Mouse (Mus musculus) spleen, adult 2 months (tissue): ENCODE data around the gene Erc2. TPM values are rescaled to one million over a fixed set of nuclear protein-coding genes. Genes with fewer than 3 reads are reported as not detected.

Source experiments
- DNase-seq, 2 experiments: peaks; one replicate each; pipeline versions ENCODE4 v3.0.0 to v3.0.0-alpha.2; 2012 to 2021; ENCODE audit warnings: low spot score in 2 of 2, low read depth in 1 of 2
- H3K27ac ChIP-seq: fragments of 200-500 bp; 2 replicates; pipeline ENCODE4 v1.5.1; 2012; ENCODE audit warnings: low read length, inconsistent platforms; ENCODE audit not compliant: insufficient read depth
- H3K27me3 ChIP-seq: fragments of 200-500 bp; 2 replicates; pipeline ENCODE4 v1.6.1; 2012; ENCODE audit warnings: mild to moderate bottlenecking, moderate library complexity, low read length, inconsistent platforms; ENCODE audit not compliant: control insufficient read depth, insufficient read depth
- H3K36me3 ChIP-seq: fragments of 200-500 bp; 2 replicates; pipeline ENCODE4 v1.6.1; 2012; ENCODE audit warnings: mild to moderate bottlenecking, low read length, inconsistent platforms; ENCODE audit not compliant: control insufficient read depth, insufficient read depth
- H3K4me1 ChIP-seq: fragments of 200-500 bp; 2 replicates; pipeline ENCODE4 v1.6.1; 2011; ENCODE audit warnings: inconsistent platforms; ENCODE audit not compliant: control insufficient read depth, insufficient read depth, insufficient read length
- H3K4me3 ChIP-seq: fragments of 200-500 bp; 2 replicates; pipeline ENCODE4 v1.5.1; 2011; ENCODE audit warnings: mild to moderate bottlenecking, inconsistent platforms; ENCODE audit not compliant: insufficient read depth, insufficient read length; ENCODE audit errors: extremely low read depth
- CTCF ChIP-seq: fragments of 200-500 bp; IDR thresholded peaks from 2 replicates; pipeline ENCODE4 v1.5.1; 2011; ENCODE audit warnings: mild to moderate bottlenecking, inconsistent platforms; ENCODE audit not compliant: insufficient read depth, insufficient read length, insufficient replicate concordance; ENCODE audit errors: extremely low read depth
- POLR2A ChIP-seq: fragments of 200-500 bp; IDR thresholded peaks from 2 replicates; pipeline ENCODE4 v1.6.1; 2011; ENCODE audit warnings: low read depth, low read length, inconsistent platforms
- WGBS: fragments of 180-500 bp; shearing (Covaris S2); methylation state at CpG from one replicate; pipeline ENCODE4 v1.1.7; 2018; 5-methylcytosine and 5-hydroxymethylcytosine counted together
- polyA plus RNA-seq: library from polyadenylated mRNA; depleted of rRNA; stranded (reverse); fragments of >200 nt; gene quantifications from 2 replicates; pipeline ENCODE4 v1.2.3, GENCODE M21; 2012

The Erc2 gene
- polyA plus RNA-seq, 1 experiment, result 0.11 TPM

- WGBS, result 81% methylated on average over 2 of the region's 2 CpGs
- TF ChIP-seq POLR2A (no peak), CTCF (no peak)
- DNase-seq, result no peak
- H3K27ac ChIP-seq, result no peak overlapping the region
- no peaks in the 10 kb centered on the region for H3K36me3 ChIP-seq
- H3K27me3 ChIP-seq, result no peaks in the 10 kb centered on the region
- H3K4me1 ChIP-seq, result no peaks in the 10 kb centered on the region
- no peak overlapping the region for H3K4me3 ChIP-seq
Measured at GRCm38 (mm10) chr14:27937922-27938321, 315.7 kb downstream of the Erc2 start.

GRCm38 (mm10) chr14:27945276-27945675 lies 323.0 kb downstream of the Erc2 start:
- no peak for DNase-seq
- no peaks in the 10 kb centered on the region for H3K27me3 ChIP-seq
- no peaks in the 10 kb centered on the region for H3K4me1 ChIP-seq
- no peak overlapping the region for H3K27ac ChIP-seq
- TF ChIP-seq CTCF, result no peak
- TF ChIP-seq POLR2A, result no peak
- 53% methylated on average over 1 of the region's 1 CpGs for WGBS
- H3K4me3 ChIP-seq, result no peak overlapping the region
- no peaks in the 10 kb centered on the region for H3K36me3 ChIP-seq

DNA sequence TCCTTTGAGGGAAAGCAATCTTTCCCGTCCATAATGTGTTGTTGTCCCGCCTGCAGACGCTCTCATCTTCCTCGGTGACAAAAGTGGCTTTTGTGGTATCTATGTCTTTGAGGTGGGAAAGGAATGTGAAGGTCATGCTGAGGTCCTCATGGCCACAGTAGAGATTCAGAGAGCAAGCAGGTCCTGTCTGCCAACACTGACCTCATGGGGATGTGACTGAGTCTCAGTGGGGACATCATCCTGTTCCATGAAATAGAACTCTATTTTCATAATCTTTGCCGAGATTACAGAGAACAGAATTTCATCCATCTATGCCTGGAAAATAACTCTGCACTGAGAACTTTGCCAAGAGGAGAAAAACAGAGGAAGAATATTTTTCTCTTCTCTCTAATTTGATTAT lies 324.0 kb downstream of the Erc2 start:
- Histone ChIP-seq H3K36me3 (no peaks in the 10 kb centered on the region), H3K27me3 (no peaks in the 10 kb centered on the region), H3K4me3 (no peak overlapping the region), H3K27ac (no peak overlapping the region), H3K4me1 (no peaks in the 10 kb centered on the region)
- no peak for TF ChIP-seq POLR2A
- no peak for TF ChIP-seq CTCF
- 81% methylated on average over 5 of the region's 5 CpGs for WGBS
- DNase-seq, result no peak

- H3K4me1 ChIP-seq, result no peaks in the 10 kb centered on the region
- no peak for DNase-seq
- 74% methylated on average over 8 of the region's 8 CpGs for WGBS
- H3K4me3 ChIP-seq, result no peak overlapping the region
- no peak for TF ChIP-seq CTCF
- TF ChIP-seq POLR2A, result no peak
- no peaks in the 10 kb centered on the region for H3K36me3 ChIP-seq
- no peaks in the 10 kb centered on the region for H3K27me3 ChIP-seq
- no peak overlapping the region for H3K27ac ChIP-seq
Measured at GRCm38 (mm10) chr14:27948391-27948790, 326.2 kb downstream of the Erc2 start.

- Histone ChIP-seq H3K27ac (no peak overlapping the region), H3K27me3 (no peaks in the 10 kb centered on the region), H3K4me3 (no peak overlapping the region), H3K36me3 (no peaks in the 10 kb centered on the region), H3K4me1 (no peaks in the 10 kb centered on the region)
- DNase-seq, result no peak
- TF ChIP-seq POLR2A (no peak), CTCF (no peak)
Measured at GRCm38 (mm10) chr14:27953814-27954213, 331.6 kb downstream of the Erc2 start.

DNA sequence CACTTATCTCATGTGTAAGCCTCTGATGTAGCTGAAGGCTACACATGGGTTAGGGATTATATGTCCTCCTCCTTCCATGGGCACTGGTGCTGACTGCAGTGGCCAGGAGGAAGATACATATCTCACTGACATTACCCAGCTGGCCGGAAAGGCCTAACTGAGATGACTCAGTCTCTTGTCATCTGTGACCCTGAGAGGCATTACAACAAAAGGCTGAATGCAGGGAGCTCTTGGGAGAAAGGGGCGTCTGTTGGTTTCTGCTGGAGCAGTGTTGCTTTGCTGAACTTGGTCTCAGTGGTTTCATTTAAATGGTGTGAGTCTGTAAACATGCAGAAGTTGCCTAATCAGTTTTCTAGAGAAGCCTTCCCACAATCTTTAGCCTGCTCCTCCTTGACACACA lies 334.6 kb downstream of the Erc2 start:
- H3K27me3 ChIP-seq, result no peaks in the 10 kb centered on the region
- no peak overlapping the region for H3K27ac ChIP-seq
- no peaks in the 10 kb centered on the region for H3K4me1 ChIP-seq
- no peaks in the 10 kb centered on the region for H3K36me3 ChIP-seq
- WGBS, result 79% methylated on average over 2 of the region's 2 CpGs
- DNase-seq, result no peak
- TF ChIP-seq CTCF, result no peak
- no peak for TF ChIP-seq POLR2A
- H3K4me3 ChIP-seq, result no peak overlapping the region

DNA sequence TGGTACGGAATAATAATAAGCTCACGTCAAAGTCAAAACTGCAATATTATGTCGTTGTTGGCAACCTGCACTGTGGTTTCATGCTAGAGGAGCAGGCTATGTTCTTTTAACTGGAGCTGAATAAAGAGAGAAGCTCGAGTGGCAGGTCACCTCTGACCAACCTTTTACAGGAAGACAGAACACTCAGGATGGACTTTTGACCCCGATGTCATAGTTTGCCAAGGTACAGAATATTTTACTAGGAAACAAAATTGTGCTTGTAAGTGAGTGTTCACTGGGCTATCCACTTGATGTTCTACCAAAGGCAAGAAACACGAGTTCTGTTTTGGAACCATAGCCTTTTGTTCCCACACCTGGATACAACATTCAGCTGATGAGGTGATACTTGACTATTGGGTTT lies 351.5 kb downstream of the Erc2 start:
- H3K36me3 ChIP-seq, result no peaks in the 10 kb centered on the region
- no peak for DNase-seq
- no peak overlapping the region for H3K27ac ChIP-seq
- 84% methylated on average over 6 of the region's 6 CpGs for WGBS
- H3K4me1 ChIP-seq, result no peaks in the 10 kb centered on the region
- no peaks in the 10 kb centered on the region for H3K27me3 ChIP-seq
- H3K4me3 ChIP-seq, result no peak overlapping the region
- TF ChIP-seq CTCF (no peak), POLR2A (no peak)
